Mouse (Mus musculus): ENCODE measurements at regions not wholly inside any gene's neighbourhood (a gene's known extent, or its start where the extent isn't known, plus 50 kb on each side); places are given as distances from the start of the nearest gene placed in this dataset.
"Not testable (repeated sequence)": the region's sequence is repeated elsewhere in the genome, so short reads cannot be mapped to it uniquely, and the experiment has no call there.

GRCm38 (mm10) chr6:22716864-22717557 is 158.3 kb upstream of the Ptprz1 start:
- no peak for DNase-seq (ENCODE audit: low spot score)

DNA sequence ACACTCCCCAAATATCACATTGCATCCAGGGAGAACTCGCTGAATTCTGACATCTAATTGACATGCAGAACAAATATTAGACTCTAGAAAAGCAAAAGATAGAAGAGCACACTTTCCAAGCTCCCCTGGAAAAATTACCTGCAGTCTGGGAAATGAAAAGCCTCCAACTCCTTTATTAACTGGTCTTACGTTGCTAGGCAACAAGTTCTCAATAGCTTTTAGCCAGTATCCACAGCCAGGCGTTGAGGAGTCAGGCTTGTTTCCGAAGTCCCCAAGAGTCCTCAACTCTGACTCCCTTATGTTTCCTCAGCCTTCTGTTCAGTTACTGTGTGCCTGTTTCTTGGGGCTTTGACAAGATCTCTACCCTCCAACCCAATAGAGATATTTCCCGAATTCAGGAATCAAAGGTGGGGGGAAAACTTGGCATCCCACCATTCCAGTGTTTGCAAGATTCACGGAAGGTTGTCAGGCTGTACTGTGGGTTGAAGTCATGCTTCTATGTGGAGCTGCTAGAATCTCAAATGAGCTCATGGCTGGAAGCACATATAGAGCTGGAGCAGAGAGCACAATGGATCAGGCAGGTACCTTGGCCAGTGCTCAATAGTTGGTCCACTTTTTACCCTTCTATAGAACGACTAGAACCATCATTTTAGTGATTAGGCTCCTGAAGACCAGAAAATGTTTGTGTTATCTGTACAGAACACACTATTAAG is 159.0 kb upstream of the Ptprz1 start:
- no peak for DNase-seq (ENCODE audit: low spot score)

DNA sequence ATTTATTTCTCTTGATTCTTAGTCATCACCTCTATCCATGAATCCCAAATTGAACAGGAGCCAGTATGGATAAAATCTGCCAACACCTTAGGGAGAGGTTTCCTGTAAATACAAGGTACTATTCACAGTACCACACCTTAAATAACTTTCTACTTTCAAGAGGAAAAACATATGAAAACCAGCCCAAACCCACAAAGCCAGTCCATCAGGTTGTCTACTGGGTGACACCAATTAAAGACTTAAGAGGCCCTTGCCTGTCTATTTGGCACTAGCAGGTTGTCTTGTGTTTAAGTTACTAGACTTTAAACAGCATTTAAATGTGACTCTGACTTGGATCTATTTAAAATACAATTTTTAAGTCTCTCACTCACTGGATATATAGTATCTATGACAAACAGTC is 177.1 kb upstream of the Ptprz1 start:
- no peak for DNase-seq (ENCODE audit: low spot score)

GRCm38 (mm10) chr6:22688678-22689126 is 186.6 kb upstream of the Ptprz1 start:
- DNase-seq (ENCODE audit: low spot score), result no peak

GRCm38 (mm10) chr6:22674586-22674929 is 200.7 kb upstream of the Ptprz1 start:
- no peak for DNase-seq (ENCODE audit: low spot score)

- no peak for DNase-seq (ENCODE audit: low spot score)
These were observed 201.2 kb upstream of the Ptprz1 start for GRCm38 (mm10) chr6:22673919-22674585.

DNA sequence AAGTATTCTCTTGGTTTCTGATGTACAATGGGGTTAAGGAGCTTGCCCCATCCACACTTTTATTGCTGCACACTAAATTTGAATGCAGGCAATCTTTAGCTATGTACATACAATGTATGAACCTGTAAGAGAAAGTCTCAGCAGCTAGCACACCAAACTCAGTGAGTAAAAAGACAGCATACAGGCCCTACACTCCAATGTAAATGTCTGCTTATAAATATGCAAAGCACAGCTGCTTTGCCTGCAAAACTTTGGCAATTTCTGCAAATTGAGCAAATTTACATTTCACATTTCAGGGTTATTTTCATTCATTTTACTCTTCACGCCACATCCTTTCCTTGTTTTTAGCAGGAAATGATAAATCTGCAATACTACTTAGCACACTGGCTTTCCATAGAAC is 203.8 kb upstream of the Ptprz1 start:
- no peak for DNase-seq (ENCODE audit: low spot score)

DNA sequence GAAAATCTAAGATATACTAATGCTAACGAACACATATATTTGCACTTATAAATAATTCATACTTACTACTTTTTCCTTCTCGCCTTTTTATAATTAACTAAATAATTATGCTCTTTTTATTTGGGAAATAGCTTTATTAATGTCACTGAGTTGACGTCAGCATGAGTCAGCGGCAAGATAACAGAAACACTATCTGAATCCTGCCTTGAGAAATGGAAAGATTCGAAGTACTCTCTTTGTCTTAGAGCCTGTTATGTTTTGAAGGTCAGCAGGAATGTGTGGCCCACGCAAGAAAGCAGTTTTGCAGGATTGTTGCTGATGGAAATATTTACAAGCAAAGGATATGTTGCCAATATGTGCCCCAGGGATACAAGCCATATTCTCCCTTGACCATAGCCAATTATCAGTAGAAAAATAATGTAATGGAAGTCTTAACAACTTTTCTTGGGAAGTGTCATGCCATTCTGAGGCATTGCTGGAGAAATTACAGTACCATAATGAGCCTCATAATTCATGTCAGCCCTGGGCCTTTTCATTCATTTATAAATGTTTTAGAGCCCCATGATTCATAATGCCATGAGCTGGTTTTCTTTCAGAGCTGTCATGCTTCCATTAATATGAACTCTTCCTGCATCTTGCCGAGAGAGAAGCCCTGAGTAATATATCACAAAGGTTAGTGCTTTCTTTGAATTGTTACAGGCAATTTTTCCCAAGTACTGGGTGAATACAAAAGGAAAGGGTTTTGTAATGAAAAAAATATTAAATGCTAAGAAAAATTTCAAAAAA is 206.9 kb upstream of the Ptprz1 start:
- DNase-seq (ENCODE audit: low spot score), result no peak

DNA sequence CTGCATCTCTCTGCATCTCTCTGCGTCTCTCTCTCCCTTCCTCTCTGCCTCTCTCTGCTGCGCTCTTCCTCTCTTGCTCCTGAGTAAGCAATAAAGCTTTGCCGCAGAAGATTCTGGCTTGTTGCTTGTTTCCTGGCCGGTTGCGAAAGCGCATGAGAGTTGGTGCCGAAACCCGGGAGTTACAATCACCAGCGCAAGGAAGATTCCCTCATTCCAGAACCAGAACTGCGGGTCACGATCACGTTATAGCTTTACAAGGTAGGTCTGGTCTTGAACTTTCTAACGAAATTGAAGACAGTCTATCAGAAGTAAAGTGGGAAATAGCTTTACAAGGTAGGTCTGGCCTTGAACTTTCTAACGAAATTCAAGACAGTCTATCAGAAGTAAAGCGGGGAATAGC is 217.9 kb upstream of the Ptprz1 start:
- not testable (repeated sequence) for DNase-seq (ENCODE audit: low spot score)

- no peak for DNase-seq (ENCODE audit: low spot score)
These were observed 235.2 kb upstream of the Ptprz1 start for GRCm38 (mm10) chr6:22640100-22640499.

DNA sequence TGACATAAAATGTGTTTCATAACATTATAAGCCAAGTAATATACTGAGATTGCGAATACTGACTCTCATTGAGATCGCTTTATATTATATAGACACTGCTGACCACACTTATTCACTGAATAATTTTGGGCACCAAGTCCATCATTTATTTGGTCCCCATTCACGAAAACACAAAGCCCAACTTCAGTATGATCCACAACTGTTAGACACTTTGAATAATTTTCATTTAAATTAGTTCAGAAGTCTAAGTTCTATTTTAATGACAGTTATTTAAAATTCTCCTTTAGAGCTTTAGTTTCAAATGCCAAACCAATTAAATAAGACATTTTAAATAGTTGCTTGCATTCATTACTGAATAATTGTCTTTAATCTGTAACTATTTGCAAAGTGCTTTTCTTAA is 240.2 kb upstream of the Ptprz1 start:
- DNase-seq (ENCODE audit: low spot score), result no peak

GRCm38 (mm10) chr6:22634740-22635139 is 240.6 kb upstream of the Ptprz1 start:
- no peak for DNase-seq (ENCODE audit: low spot score)

DNA sequence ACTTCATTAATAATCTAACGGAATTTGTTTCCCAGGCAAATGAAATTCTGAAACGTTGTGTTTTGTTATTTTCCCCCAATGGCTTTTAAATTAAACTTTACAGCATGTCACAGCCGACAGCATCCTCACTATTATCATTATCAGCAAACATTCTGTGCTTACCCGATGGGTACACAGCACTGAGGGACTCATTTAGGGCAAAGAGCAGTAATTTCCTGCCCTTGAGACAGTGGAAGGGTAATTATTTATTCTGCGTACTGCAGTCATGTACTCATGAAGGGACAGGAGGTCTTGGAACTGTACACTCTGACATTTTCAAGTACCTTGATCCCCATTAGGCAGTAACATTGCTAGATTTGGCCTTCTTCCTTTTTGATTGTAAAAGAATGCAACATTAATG is 235.5 kb upstream of the Fam3c start:
- DNase-seq (ENCODE audit: low spot score), result no peak

DNA sequence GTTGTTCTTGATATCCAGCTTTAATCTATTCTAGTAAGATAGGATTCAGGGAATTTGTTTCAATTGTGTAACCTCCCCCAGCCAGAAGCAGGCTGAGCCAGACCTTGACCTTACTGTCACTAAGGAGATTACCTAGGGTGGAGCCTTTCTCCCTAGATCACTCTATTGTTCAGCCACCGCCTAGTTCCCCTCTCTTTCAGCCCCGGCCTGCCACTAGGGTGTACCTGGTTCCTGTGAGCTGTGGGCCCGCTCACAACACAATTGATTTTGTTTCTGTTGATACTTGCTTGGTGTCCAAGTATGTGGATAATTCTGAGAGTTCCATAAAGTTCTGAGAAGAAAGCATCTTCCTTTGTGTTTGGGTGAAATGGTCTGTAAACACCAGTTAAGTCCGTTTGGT is 228.8 kb upstream of the Fam3c start:
- no peak for DNase-seq (ENCODE audit: low spot score)

- DNase-seq (ENCODE audit: low spot score), result no peak
These were observed 216.9 kb upstream of the Fam3c start for GRCm38 (mm10) chr6:22572925-22573324.

DNA sequence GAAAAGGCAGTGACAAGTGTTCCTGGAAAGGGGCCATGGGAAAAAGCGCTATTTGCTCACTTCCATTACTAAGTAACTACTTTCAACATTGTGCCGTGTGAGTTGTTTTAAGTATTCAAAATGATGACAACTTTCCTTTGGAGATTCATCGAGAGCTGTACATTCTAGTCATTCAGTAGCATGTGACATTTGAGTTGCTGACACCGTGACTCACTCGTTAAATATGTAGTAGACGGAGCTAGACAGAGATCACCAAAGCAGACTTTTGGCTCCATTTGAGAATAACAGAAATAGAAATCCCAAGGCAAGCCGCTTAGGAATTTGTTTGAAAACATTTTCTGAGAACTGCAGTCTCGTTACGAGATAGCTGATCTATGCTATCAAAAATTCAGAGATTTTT is 211.8 kb upstream of the Fam3c start:
- DNase-seq (ENCODE audit: low spot score), result no peak

GRCm38 (mm10) chr6:22548296-22549245 is 192.5 kb upstream of the Fam3c start:
- DNase-seq (ENCODE audit: low spot score), result no peak

- DNase-seq (ENCODE audit: low spot score), result no peak
These were observed 185.6 kb upstream of the Fam3c start for GRCm38 (mm10) chr6:22541603-22542002.

- DNase-seq (ENCODE audit: low spot score), result no peak
These were observed 182.2 kb upstream of the Fam3c start for GRCm38 (mm10) chr6:22538254-22538653.

DNA sequence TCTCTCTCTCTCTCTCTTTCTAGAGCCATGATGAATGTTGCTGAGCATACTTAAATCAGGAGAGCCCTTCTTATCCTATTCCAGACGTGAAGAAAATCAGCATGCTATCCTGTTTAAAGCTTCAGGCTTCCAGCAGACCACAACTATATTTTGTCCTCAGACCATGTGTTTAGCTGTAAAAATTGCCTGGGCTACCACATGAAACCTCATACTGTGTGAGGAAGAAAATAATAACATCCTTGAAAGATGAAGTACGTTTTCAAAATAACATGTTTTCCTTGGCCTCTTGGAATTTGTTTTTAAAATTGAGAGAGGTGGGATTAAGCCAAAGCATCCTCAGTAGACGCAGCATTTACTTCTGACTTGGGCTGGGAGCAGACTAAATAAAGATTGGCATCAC is 168.3 kb upstream of the Fam3c start:
- DNase-seq (ENCODE audit: low spot score), result no peak

DNA sequence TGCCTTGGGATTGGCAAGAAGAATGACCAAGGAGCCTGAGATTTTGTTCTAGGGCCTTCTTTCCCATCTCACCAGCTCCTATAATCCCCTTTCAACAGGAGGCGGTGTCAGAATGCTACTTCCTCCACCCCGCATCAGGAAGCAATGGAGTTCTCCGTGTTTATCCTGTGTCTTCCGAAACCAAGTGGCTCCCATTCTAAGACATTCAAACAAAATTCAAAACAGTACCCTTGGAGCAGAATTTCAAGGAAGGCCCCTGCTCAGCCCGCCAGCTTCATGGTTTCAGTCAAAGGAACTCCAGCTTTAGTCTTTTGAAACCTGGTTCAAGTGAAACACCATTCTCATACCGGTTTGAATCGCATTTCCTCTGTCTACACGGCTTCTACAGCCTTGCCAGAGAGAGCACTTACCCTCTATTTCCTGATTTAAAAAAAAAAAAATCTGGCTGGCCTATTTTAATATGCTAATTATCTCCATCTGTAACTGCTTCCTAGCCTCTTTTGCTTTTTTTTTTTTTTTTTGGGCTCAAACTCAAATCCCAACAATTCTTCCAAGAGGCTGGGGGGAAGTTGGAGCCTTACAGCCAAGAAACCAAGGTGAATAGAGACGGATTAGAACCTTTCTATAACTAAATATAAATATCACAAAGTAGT is 167.7 kb upstream of the Fam3c start:
- DNase-seq (ENCODE audit: low spot score), result peak; percentile 2
